Mouse (Mus musculus) stomach, postnatal 0 days (tissue): ENCODE results near the gene Calm2. TPM values are rescaled to one million over a fixed set of nuclear protein-coding genes. Genes with fewer than 3 reads are reported as not detected.
A peak's percentile ranks its signal among the peaks of the same experiment; 100 is the strongest.

Experiments
- ATAC-seq: fragments of 200-750 bp; cut with Nextera tagmentation; 2 replicates; pipeline ENCODE4 v1.8.0; 2017; ENCODE audit not compliant: low FRiP score, low TSS enrichment
- DNase-seq: peaks from one replicate; pipeline ENCODE4 v3.0.0-alpha.2; 2016; ENCODE audit warnings: low spot score
- H3K27ac ChIP-seq: fragments of 300-500 bp; sonication (generic); replicated peaks from 2 replicates; pipeline ENCODE4 v1.5.1; 2014; ENCODE audit warnings: mild to moderate bottlenecking, control low read depth
- H3K27me3 ChIP-seq: fragments of 300-500 bp; sonication (generic); 2 replicates; pipeline ENCODE4 v1.6.1; 2014; ENCODE audit warnings: low read length; ENCODE audit not compliant: control insufficient read depth, insufficient read depth
- H3K36me3 ChIP-seq: fragments of 300-500 bp; sonication (generic); 2 replicates; pipeline ENCODE4 v1.6.1; 2014; ENCODE audit warnings: low read length, mixed read lengths; ENCODE audit not compliant: control insufficient read depth, insufficient read depth
- H3K4me1 ChIP-seq: fragments of 300-500 bp; sonication (generic); replicated peaks from 2 replicates; pipeline ENCODE4 v1.6.1; 2014; ENCODE audit warnings: antibody characterized with exemption; ENCODE audit not compliant: control insufficient read depth, insufficient read depth
- H3K4me2 ChIP-seq: fragments of 300-500 bp; sonication (generic); replicated peaks from 2 replicates; pipeline ENCODE4 v1.6.1; 2014; ENCODE audit warnings: low read depth, mild to moderate bottlenecking, control low read depth, moderate library complexity
- H3K4me3 ChIP-seq: fragments of 300-500 bp; sonication (generic); 2 replicates; pipeline ENCODE4 v1.5.1; 2014; ENCODE audit warnings: low read depth, low read length, control low read depth
- H3K9ac ChIP-seq: fragments of 300-500 bp; sonication (generic); 2 replicates; pipeline ENCODE4 v1.6.1; 2014; ENCODE audit warnings: mild to moderate bottlenecking, low read length, control low read depth, mixed read lengths
- H3K9me3 ChIP-seq: fragments of 300-500 bp; sonication (generic); 2 replicates; pipeline ENCODE4 v1.6.1; 2016; ENCODE audit warnings: low read length; ENCODE audit not compliant: control insufficient read depth
- CTCF ChIP-seq: IDR thresholded peaks from 2 replicates; pipeline ENCODE4 v1.5.1; 2016; ENCODE audit warnings: antibody characterized with exemption, low read depth, mild to moderate bottlenecking, moderate library complexity
- EP300 ChIP-seq: optimal IDR thresholded peaks from 2 replicates; pipeline ENCODE3; 2016; ENCODE audit warnings: antibody characterized with exemption
- WGBS: fragments of 180-500 bp; shearing (Covaris S2); extraction: QIAGEN DNeasy Blood & Tissue Kit; methylation state at CpG from one replicate; pipeline ENCODE4 v1.1.7; 2014; 5-methylcytosine and 5-hydroxymethylcytosine counted together
- polyA plus RNA-seq: library from polyadenylated mRNA; unstranded; fragments of >200 nt; fragmentation: Nextera tagmentation; extraction: Ambion mirVana; gene quantifications from 2 replicates; pipeline ENCODE4 v1.2.1, GENCODE M21; 2015

The Calm2 gene
- polyA plus RNA-seq, 1 experiment from 2014 or later, result 848 TPM

GRCm38 (mm10) chr17:87468616-87469015 is 21.9 kb upstream of the Calm2 start:
- Histone ChIP-seq H3K27me3 (no peaks in the 10 kb centered on the region), H3K4me3 (no peak overlapping the region), H3K27ac (no peak overlapping the region), H3K9ac (no peak overlapping the region), H3K36me3 (no peaks in the 10 kb centered on the region), H3K4me2 (no peak overlapping the region), H3K9me3 (no peaks in the 10 kb centered on the region), H3K4me1 (peaks cover 4% of the 10 kb centered on the region; the same call in 1 of the 2 replicates)
- WGBS, result 52% methylated on average over 5 of the region's 5 CpGs
- ATAC-seq (no peak), DNase-seq (no peak)
- TF ChIP-seq CTCF (no peak), EP300 (no peak)

DNA sequence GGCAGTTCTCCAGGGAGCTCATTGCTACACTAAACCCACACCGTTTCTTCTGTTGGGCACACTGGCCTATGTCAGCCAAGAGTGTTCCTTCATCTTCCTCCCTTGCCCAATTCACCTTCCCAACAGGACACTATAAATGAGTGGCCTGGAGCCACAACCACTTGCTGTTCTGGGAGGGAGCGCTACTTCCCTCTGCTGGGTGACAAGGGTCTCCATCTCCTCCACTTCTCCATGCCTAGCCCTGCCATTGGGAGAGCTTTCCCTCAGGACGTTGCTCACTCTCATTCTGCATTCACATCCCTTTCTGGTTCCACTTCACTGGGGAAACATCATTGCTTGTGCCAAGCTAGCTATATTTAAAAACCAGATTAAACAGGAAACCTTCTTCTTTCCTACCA is 14.8 kb upstream of the Calm2 start:
- Histone ChIP-seq H3K4me1 (peaks cover 11% of the 10 kb centered on the region), H3K4me3 (no peak overlapping the region), H3K9me3 (no peaks in the 10 kb centered on the region), H3K27ac (no peak overlapping the region; the same call in 1 of the 2 replicates), H3K9ac (no peak overlapping the region), H3K27me3 (no peaks in the 10 kb centered on the region), H3K4me2 (no peak overlapping the region), H3K36me3 (no peaks in the 10 kb centered on the region)
- WGBS, result 62% methylated on average over 3 of the region's 3 CpGs
- ATAC-seq (no peak), DNase-seq (no peak)
- TF ChIP-seq CTCF (peak; percentile 58), EP300 (no peak)

DNA sequence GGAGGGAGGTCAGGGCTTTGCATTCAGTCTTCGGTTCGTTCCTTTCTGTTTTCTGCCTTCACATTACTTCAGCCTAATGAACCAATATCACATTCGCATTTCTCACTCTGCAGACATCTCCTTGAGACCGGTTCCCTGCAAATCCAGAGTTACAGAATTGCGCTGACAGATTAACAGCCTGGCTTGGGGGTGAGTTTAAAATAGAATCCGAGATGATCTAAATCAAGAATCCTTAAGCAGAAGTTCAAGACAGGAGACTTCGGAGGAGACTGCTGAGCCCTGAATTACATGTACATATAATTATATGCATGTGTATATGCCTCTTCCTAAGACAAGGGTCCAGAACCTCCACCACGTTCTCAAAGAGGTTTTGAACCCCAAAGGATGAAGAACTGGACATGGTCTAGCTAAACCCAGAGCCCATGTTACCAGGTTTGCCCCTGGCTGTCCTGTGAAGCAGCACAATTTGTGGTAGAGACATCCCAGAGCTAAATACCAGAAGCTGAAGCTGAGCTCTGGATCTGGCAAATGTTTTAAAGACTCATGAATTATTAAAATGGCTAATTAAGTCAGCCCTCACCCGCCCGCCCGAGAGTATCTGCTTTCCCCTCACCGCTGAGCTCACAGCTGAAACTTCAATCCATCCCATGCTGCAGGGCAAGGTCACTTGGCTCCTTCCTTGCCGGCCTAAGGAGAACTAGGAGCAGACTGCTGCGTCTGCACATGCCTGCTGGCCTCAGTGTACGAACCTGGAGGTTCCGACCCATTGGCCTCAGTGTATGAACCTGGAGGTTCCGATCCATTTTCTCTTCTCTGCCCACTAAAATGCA is 14.1 kb upstream of the Calm2 start:
- whole genome bisulfite sequencing, result 51% methylated on average over 17 of the region's 17 CpGs
- peaks cover 11% of the 10 kb centered on the region for H3K4me1 ChIP-seq
- no peaks in the 10 kb centered on the region for H3K36me3 ChIP-seq
- DNase-seq, result no peak
- H3K4me2 ChIP-seq, result peak overlapping the region; percentile 40
- peak overlapping the region; percentile 90 for H3K27ac ChIP-seq
- 0 out of 2 replicates have a peak overlapping the region, but pooled peaks have one; percentile 35 for H3K9ac ChIP-seq
- H3K9me3 ChIP-seq, result no peaks in the 10 kb centered on the region
- H3K4me3 ChIP-seq, result no peak overlapping the region
- no peak for ATAC-seq
- H3K27me3 ChIP-seq, result no peaks in the 10 kb centered on the region
- TF ChIP-seq EP300 (no peak), CTCF (no peak)

GRCm38 (mm10) chr17:87459750-87460668 is 13.3 kb upstream of the Calm2 start:
- Histone ChIP-seq H3K9me3 (no peaks in the 10 kb centered on the region), H3K4me2 (peak overlapping the region; percentile 40), H3K27me3 (no peaks in the 10 kb centered on the region), H3K4me1 (peaks cover 11% of the 10 kb centered on the region), H3K9ac (peak overlapping the region; percentile 56), H3K27ac (peak overlapping the region; percentile 90), H3K4me3 (no peak overlapping the region), H3K36me3 (no peaks in the 10 kb centered on the region)
- TF ChIP-seq CTCF (no peak), EP300 (no peak)
- DNase-seq (no peak), ATAC-seq (peak; percentile 45)
- WGBS, result 19% methylated on average over 14 of the region's 14 CpGs

DNA sequence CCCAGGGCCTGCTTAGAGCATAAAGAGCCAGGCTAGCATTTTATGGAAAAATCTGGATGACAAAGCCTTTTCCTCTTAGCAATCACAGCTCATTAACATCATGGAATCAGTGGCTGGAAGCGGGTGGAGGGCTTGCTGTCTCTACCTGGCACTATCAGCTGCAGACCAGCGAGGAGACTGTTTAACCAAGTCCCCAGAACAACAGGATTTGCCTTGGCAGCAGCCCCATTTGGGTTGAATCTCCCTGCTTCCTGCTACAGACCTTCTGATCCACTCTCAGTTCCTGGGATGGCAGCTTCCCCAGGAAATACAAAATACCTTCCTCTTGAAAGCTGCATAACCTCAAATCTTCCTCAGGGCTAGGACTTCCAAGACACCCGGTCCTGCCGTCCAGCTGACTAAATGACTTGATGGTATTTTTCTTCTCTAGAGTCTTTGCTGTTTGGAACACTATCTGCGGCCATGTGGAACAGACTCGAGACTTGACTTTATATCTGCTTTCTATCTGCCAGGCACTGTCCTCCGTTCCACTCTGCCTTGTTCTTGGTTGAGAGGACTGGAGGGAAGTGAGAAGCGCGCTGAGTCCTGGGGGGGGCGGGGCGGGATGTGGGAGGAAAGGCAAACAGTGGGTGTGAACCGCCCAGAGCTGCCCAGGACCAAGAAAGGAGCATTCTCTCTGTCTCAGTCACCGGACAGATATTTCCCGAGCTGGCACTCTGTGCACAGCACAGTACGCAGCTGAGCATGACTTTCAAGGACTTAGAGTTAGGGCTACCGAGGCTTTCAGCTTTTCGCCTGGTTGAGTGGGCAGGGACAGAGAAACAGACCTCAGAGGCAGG is 12.4 kb upstream of the Calm2 start:
- no peaks in the 10 kb centered on the region for H3K27me3 ChIP-seq
- DNase-seq, result peak; percentile 60
- H3K9ac ChIP-seq, result peak overlapping the region; percentile 56
- H3K4me2 ChIP-seq, result peak overlapping the region; percentile 49
- no peaks in the 10 kb centered on the region for H3K36me3 ChIP-seq
- no peak overlapping the region for H3K4me3 ChIP-seq
- peak overlapping the region; percentile 90 for H3K27ac ChIP-seq
- peak; percentile 91 for ATAC-seq
- H3K9me3 ChIP-seq, result no peaks in the 10 kb centered on the region
- peaks cover 11% of the 10 kb centered on the region for H3K4me1 ChIP-seq
- TF ChIP-seq EP300, result no peak
- no peak for TF ChIP-seq CTCF
- WGBS, result 8% methylated on average over 13 of the region's 17 CpGs
